Mouse (Mus musculus): ENCODE data around the gene Hapln2. TPM values are rescaled to one million over a fixed set of nuclear protein-coding genes. Genes with fewer than 3 reads are reported as not detected.

Hapln2 gene
- polyA plus RNA-seq, 1 experiment, result not detected

GRCm38 (mm10) chr3:88005822-88006786 lies 21.3 kb downstream of the Hapln2 start:
- H3K27ac ChIP-seq (ENCODE audit: insufficient read depth, low read length), result no peak overlapping the region
- H3K4me3 ChIP-seq (ENCODE audit: insufficient read depth, low read length), result no peak overlapping the region
- no peaks in the 10 kb centered on the region for H3K4me1 ChIP-seq (ENCODE audit: control insufficient read depth, insufficient read depth, low read length)
- TF ChIP-seq CTCF (IDR thresholded peaks at IDR 0.05; ENCODE audit: borderline replicate concordance, insufficient read depth, low read length), result no peak
- TF ChIP-seq POLR2A (IDR thresholded peaks at IDR 0.05; ENCODE audit: low read depth, low read length), result no peak

GRCm38 (mm10) chr3:88002291-88002976 lies 24.9 kb downstream of the Hapln2 start:
- TF ChIP-seq POLR2A (IDR thresholded peaks at IDR 0.05; ENCODE audit: low read depth, low read length) (no peak), CTCF (IDR thresholded peaks at IDR 0.05; ENCODE audit: borderline replicate concordance, insufficient read depth, low read length) (no peak)
- Histone ChIP-seq H3K4me1 (ENCODE audit: control insufficient read depth, insufficient read depth, low read length) (no peaks in the 10 kb centered on the region), H3K27ac (ENCODE audit: insufficient read depth, low read length) (no peak overlapping the region), H3K4me3 (ENCODE audit: insufficient read depth, low read length) (no peak overlapping the region)

- no peak for TF ChIP-seq CTCF (IDR thresholded peaks at IDR 0.05; ENCODE audit: borderline replicate concordance, insufficient read depth, low read length)
- no peak for TF ChIP-seq POLR2A (IDR thresholded peaks at IDR 0.05; ENCODE audit: low read depth, low read length)
- no peak overlapping the region for H3K27ac ChIP-seq (ENCODE audit: insufficient read depth, low read length)
- H3K4me1 ChIP-seq (ENCODE audit: control insufficient read depth, insufficient read depth, low read length), result no peaks in the 10 kb centered on the region
- no peak overlapping the region for H3K4me3 ChIP-seq (ENCODE audit: insufficient read depth, low read length)
These were observed 26.4 kb downstream of the Hapln2 start for GRCm38 (mm10) chr3:88000816-88001595.

DNA sequence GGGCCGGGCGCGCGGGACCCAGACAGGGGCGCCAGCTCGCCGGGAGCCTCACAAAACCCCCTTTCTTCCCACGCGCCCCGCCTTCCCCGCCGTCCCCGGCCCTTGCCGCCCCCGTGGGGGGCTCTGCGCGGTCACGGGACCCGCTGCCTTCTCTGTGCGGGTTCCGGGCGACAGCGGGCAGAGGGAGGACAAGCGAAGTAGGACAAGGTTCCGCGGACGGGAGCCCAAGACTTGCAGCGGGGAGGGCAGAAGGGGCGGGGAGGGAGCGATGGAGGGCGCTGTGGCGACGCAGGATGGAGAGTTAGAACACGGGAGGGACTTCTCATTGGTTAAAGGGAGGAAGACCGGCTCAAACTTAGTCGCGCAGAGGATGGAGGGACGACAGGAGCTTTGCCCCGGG lies 27.2 kb downstream of the Hapln2 start, which contains the start of gene Bcan:
Gene Bcan, minus strand, starts transcription at position 50 of the 400 bp plus-strand sequence.
- Histone ChIP-seq H3K27ac (ENCODE audit: insufficient read depth, low read length) (no peak within 1 kb of the TSS), H3K4me3 (ENCODE audit: insufficient read depth, low read length) (no peak within 1 kb of the TSS), H3K4me1 (ENCODE audit: control insufficient read depth, insufficient read depth, low read length) (no peaks in the 10 kb centered on the region)
- TF ChIP-seq POLR2A (IDR thresholded peaks at IDR 0.05; ENCODE audit: low read depth, low read length), result no peak
- no peak for TF ChIP-seq CTCF (IDR thresholded peaks at IDR 0.05; ENCODE audit: borderline replicate concordance, insufficient read depth, low read length)

GRCm38 (mm10) chr3:87999243-87999895 lies 28.0 kb downstream of the Hapln2 start:
- Histone ChIP-seq H3K4me1 (ENCODE audit: control insufficient read depth, insufficient read depth, low read length) (no peaks in the 10 kb centered on the region), H3K4me3 (ENCODE audit: insufficient read depth, low read length) (no peak overlapping the region), H3K27ac (ENCODE audit: insufficient read depth, low read length) (no peak overlapping the region)
- TF ChIP-seq POLR2A (IDR thresholded peaks at IDR 0.05; ENCODE audit: low read depth, low read length) (no peak), CTCF (IDR thresholded peaks at IDR 0.05; ENCODE audit: borderline replicate concordance, insufficient read depth, low read length) (no peak)

DNA sequence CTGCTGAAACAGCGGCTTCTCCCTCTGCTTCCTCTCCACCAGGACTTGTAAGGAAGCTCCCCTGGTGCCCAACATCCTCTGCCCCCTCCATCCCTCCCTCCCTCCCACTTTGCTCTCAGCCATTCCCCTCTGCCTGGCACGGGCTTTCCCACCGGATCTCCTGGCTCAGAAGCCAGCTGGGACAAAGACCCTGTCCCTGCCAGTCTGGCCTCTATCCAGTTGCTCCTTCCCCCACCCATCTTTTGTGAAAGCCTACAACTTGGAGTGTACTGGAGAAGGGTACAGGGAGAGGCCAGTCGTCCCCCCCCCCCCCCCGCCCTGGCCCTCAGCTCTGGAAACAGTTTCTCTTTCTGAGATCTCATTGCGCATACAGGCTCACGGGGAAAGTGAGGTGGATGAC lies 28.6 kb downstream of the Hapln2 start:
- Histone ChIP-seq H3K4me3 (ENCODE audit: insufficient read depth, low read length) (no peak overlapping the region), H3K27ac (ENCODE audit: insufficient read depth, low read length) (no peak overlapping the region), H3K4me1 (ENCODE audit: control insufficient read depth, insufficient read depth, low read length) (no peaks in the 10 kb centered on the region)
- no peak for TF ChIP-seq CTCF (IDR thresholded peaks at IDR 0.05; ENCODE audit: borderline replicate concordance, insufficient read depth, low read length)
- TF ChIP-seq POLR2A (IDR thresholded peaks at IDR 0.05; ENCODE audit: low read depth, low read length), result no peak

- H3K27ac ChIP-seq (ENCODE audit: insufficient read depth, low read length), result no peak overlapping the region
- H3K4me1 ChIP-seq (ENCODE audit: control insufficient read depth, insufficient read depth, low read length), result no peaks in the 10 kb centered on the region
- TF ChIP-seq POLR2A (IDR thresholded peaks at IDR 0.05; ENCODE audit: low read depth, low read length) (no peak), CTCF (IDR thresholded peaks at IDR 0.05; ENCODE audit: borderline replicate concordance, insufficient read depth, low read length) (no peak)
- peak overlapping the region; percentile 9 for H3K4me3 ChIP-seq (ENCODE audit: insufficient read depth, low read length)
These were observed 30.3 kb downstream of the Hapln2 start for GRCm38 (mm10) chr3:87996971-87997614.

- Histone ChIP-seq H3K27ac (ENCODE audit: insufficient read depth, low read length) (no peak overlapping the region), H3K4me1 (ENCODE audit: control insufficient read depth, insufficient read depth, low read length) (no peaks in the 10 kb centered on the region), H3K4me3 (ENCODE audit: insufficient read depth, low read length) (no peak overlapping the region)
- no peak for TF ChIP-seq CTCF (IDR thresholded peaks at IDR 0.05; ENCODE audit: borderline replicate concordance, insufficient read depth, low read length)
- TF ChIP-seq POLR2A (IDR thresholded peaks at IDR 0.05; ENCODE audit: low read depth, low read length), result no peak
These were observed 31.0 kb downstream of the Hapln2 start for GRCm38 (mm10) chr3:87996401-87996800.
